Mouse (Mus musculus): ENCODE measurements around the gene Daam1. TPM values are rescaled to one million over a fixed set of nuclear protein-coding genes. Genes with fewer than 3 reads are reported as not detected.

Daam1 gene
- polyA plus RNA-seq, 1 experiment from 2014 or later = 10.4 TPM

DNA sequence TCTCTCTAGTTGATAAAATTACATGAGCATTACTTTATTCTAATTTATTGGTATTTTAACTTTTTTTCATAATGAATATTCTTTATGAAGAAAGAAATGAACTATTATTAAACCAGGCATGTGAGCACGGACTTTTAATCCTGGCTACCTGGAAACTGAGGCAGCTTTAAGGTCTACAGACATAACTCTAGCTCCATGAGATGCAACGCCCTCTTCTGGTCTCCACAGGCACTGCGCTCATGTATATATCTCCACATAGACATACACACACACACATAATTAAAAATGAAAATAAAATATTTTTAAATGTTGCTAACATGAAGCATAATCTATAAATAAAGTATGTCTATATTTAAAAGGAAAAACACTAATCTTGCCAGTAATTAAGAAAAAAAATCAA lies 21.3 kb upstream of the Daam1 start:
- Histone ChIP-seq H3K36me3 (no peaks in the 10 kb centered on the region), H3K9me3 (no peaks in the 10 kb centered on the region), H3K4me3 (no peak overlapping the region), H3K27me3 (no peaks in the 10 kb centered on the region), H3K9ac (no peak overlapping the region), H3K27ac (no peak overlapping the region), H3K4me2 (no peak overlapping the region), H3K4me1 (no peaks in the 10 kb centered on the region; the same call in 1 of the 2 replicates)
- WGBS = 87% methylated on average over 3 of the region's 3 CpGs
- ATAC-seq (ENCODE audit: insufficient number of reproducible peaks, insufficient read depth, low FRiP score, low TSS enrichment, low read depth) = no peak

DNA sequence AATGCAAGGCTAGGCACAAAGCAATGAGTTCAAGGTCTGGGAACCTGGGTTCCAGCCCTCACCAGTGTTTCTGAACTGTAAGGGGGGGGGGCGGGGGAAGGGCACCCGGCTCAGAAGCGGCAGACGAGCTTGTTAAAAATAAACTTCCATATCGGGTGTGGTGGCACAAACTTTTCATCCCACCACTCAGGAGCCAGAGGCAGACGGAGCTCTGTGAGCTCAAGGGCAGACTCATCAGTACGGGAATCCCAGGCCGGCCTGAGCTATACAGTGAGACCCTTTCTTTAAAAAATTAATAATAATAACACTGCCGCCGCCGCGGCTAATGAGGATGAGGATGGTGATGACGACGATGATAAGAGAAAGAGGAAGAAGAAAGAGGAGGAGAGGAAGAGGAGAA lies 18.3 kb upstream of the Daam1 start:
- H3K9ac ChIP-seq = no peak overlapping the region
- ATAC-seq (ENCODE audit: insufficient number of reproducible peaks, insufficient read depth, low FRiP score, low TSS enrichment, low read depth) = no peak
- no peak overlapping the region for H3K27ac ChIP-seq
- H3K4me1 ChIP-seq = no peaks in the 10 kb centered on the region; the same call in 1 of the 2 replicates
- no peaks in the 10 kb centered on the region for H3K36me3 ChIP-seq
- 88% methylated on average over 14 of the region's 14 CpGs for WGBS
- no peaks in the 10 kb centered on the region for H3K9me3 ChIP-seq
- H3K27me3 ChIP-seq = no peaks in the 10 kb centered on the region
- H3K4me2 ChIP-seq = no peak overlapping the region
- no peak overlapping the region for H3K4me3 ChIP-seq

GRCm38 (mm10) chr12:71813251-71813650 lies 17.6 kb upstream of the Daam1 start:
- WGBS = 86% methylated on average over 9 of the region's 9 CpGs
- no peak overlapping the region for H3K27ac ChIP-seq
- ATAC-seq (ENCODE audit: insufficient number of reproducible peaks, insufficient read depth, low FRiP score, low TSS enrichment, low read depth) = no peak
- H3K27me3 ChIP-seq = no peaks in the 10 kb centered on the region
- H3K9me3 ChIP-seq = no peaks in the 10 kb centered on the region
- no peak overlapping the region for H3K4me3 ChIP-seq
- no peak overlapping the region for H3K9ac ChIP-seq
- no peak overlapping the region for H3K4me2 ChIP-seq
- H3K36me3 ChIP-seq = no peaks in the 10 kb centered on the region
- no peaks in the 10 kb centered on the region for H3K4me1 ChIP-seq

DNA sequence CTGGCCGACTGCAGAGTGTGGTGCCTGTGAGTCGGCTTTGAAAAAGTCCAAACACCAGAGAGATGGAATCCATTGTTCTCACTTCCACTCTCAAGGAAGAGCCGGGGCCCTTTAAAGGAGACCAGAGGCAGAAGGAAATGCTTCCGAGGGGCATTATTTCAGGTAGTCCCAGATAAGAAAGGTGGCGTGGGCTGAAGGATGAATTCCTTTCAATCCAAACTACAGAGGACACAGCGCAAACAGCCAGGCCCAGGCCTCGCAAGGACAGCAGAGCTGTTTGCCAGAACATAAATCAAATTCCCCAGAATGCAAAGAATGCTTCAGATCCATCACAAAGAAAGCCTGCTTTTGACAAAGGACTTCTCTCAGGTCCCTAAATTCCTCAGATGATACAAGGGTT lies 17.1 kb upstream of the Daam1 start:
- Histone ChIP-seq H3K4me1 (no peaks in the 10 kb centered on the region), H3K27ac (no peak overlapping the region), H3K9ac (no peak overlapping the region), H3K4me3 (no peak overlapping the region), H3K27me3 (no peaks in the 10 kb centered on the region), H3K4me2 (no peak overlapping the region), H3K36me3 (no peaks in the 10 kb centered on the region), H3K9me3 (no peaks in the 10 kb centered on the region)
- 64% methylated on average over 7 of the region's 7 CpGs for WGBS
- no peak for ATAC-seq (ENCODE audit: insufficient number of reproducible peaks, insufficient read depth, low FRiP score, low TSS enrichment, low read depth)

DNA sequence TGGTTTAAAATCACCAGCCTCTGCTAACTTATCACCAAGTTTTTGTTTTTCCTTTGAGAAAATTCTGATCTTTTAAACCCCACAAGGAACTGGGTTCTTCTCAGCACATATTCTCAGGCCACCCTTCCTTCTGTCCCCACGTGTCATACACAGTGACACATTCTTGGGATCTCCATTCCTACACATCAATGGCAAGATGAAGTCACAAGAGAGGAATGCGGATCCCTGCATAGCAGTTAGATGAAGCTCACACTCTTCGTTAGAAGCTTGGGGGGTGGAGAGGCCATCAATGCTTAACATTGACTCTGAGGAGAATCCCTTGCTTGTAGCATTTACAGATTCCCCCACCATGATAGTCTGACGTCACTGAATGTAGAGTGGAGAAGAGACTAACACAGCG lies 10.8 kb upstream of the Daam1 start:
- Histone ChIP-seq H3K9me3 (no peaks in the 10 kb centered on the region), H3K4me1 (0 out of 2 replicates have a peak, but pooled peaks cover 4% of the 10 kb centered on the region), H3K4me2 (no peak overlapping the region), H3K36me3 (no peaks in the 10 kb centered on the region), H3K9ac (no peak overlapping the region), H3K27ac (no peak overlapping the region), H3K4me3 (no peak overlapping the region), H3K27me3 (no peaks in the 10 kb centered on the region)
- 84% methylated on average over 5 of the region's 5 CpGs for WGBS
- no peak for ATAC-seq (ENCODE audit: insufficient number of reproducible peaks, insufficient read depth, low FRiP score, low TSS enrichment, low read depth)

DNA sequence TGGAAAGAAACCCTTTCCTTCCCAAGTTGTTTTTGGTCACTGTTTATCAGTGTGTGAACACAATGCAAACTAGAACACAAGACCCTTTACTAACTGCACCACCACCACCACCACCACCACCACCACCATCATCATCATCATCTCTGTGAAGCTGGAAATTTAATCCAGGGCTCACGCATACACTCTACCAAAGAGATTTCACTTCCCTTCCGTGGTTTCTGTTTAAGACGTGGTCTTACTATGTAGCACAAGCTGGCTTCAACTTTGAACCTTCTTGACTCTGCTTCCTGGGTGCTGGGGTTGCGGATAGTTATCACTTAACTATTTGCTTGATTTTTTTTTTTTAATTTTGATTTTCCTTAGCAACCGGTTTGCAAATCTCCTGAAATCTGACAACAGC lies 9.6 kb upstream of the Daam1 start:
- no peak for ATAC-seq (ENCODE audit: insufficient number of reproducible peaks, insufficient read depth, low FRiP score, low TSS enrichment, low read depth)
- H3K9me3 ChIP-seq = no peaks in the 10 kb centered on the region
- H3K4me2 ChIP-seq = no peak overlapping the region
- H3K27ac ChIP-seq = no peak overlapping the region
- no peak overlapping the region for H3K4me3 ChIP-seq
- 80% methylated on average over 5 of the region's 5 CpGs for WGBS
- 0 out of 2 replicates have a peak, but pooled peaks cover 4% of the 10 kb centered on the region for H3K4me1 ChIP-seq
- H3K36me3 ChIP-seq = no peaks in the 10 kb centered on the region
- H3K27me3 ChIP-seq = no peaks in the 10 kb centered on the region
- no peak overlapping the region for H3K9ac ChIP-seq

- H3K27me3 ChIP-seq = no peaks in the 10 kb centered on the region
- no peaks in the 10 kb centered on the region for H3K36me3 ChIP-seq
- WGBS = 85% methylated on average over 8 of the region's 8 CpGs
- no peak overlapping the region for H3K4me2 ChIP-seq
- no peak overlapping the region for H3K4me3 ChIP-seq
- H3K4me1 ChIP-seq = 0 out of 2 replicates have a peak, but pooled peaks cover 4% of the 10 kb centered on the region
- no peak for ATAC-seq (ENCODE audit: insufficient number of reproducible peaks, insufficient read depth, low FRiP score, low TSS enrichment, low read depth)
- H3K9ac ChIP-seq = no peak overlapping the region
- no peak overlapping the region for H3K27ac ChIP-seq
- H3K9me3 ChIP-seq = no peaks in the 10 kb centered on the region
Measured at GRCm38 (mm10) chr12:71821743-71822142, 9.1 kb upstream of the Daam1 start.

DNA sequence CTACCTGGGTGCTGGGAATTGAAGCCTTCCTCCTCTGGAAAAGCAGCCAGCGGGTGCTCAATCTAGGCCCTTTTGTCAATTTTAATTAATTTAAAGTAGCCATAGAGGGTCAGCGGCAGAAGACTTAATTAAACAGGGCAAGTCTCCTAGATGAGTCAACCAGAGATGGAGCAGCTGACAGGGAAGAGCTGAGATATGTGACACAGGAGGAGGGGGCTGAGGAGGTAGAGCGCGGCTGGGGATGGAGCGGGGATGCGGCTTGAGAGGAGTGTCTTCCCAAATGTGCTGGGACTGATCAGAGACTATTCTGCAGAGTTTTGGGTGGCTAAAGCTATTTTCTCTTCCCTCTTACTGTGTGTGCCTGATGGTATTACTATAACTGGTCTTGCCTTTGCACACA lies 6.0 kb upstream of the Daam1 start:
- H3K27me3 ChIP-seq = no peaks in the 10 kb centered on the region
- no peak overlapping the region for H3K27ac ChIP-seq
- ATAC-seq (ENCODE audit: insufficient number of reproducible peaks, insufficient read depth, low FRiP score, low TSS enrichment, low read depth) = no peak
- H3K9me3 ChIP-seq = no peaks in the 10 kb centered on the region
- no peaks in the 10 kb centered on the region for H3K36me3 ChIP-seq
- 66% methylated on average over 6 of the region's 6 CpGs for WGBS
- H3K9ac ChIP-seq = no peak overlapping the region
- H3K4me1 ChIP-seq = peaks cover 4% of the 10 kb centered on the region; the same call in 1 of the 2 replicates
- no peak overlapping the region for H3K4me2 ChIP-seq
- no peak overlapping the region for H3K4me3 ChIP-seq

- Histone ChIP-seq H3K9me3 (no peaks in the 10 kb centered on the region), H3K4me3 (peak overlapping the region; percentile 87), H3K27ac (no peak overlapping the region), H3K4me1 (peaks cover 27% of the 10 kb centered on the region), H3K4me2 (peak overlapping the region; percentile 61), H3K36me3 (no peaks in the 10 kb centered on the region), H3K9ac (peak overlapping the region; percentile 74), H3K27me3 (no peaks in the 10 kb centered on the region)
- no peak for ATAC-seq (ENCODE audit: insufficient number of reproducible peaks, insufficient read depth, low FRiP score, low TSS enrichment, low read depth)
- WGBS = 12% methylated on average over 10 of the region's 10 CpGs
Measured at GRCm38 (mm10) chr12:71830139-71830538, 739 bp upstream of the Daam1 start.

DNA sequence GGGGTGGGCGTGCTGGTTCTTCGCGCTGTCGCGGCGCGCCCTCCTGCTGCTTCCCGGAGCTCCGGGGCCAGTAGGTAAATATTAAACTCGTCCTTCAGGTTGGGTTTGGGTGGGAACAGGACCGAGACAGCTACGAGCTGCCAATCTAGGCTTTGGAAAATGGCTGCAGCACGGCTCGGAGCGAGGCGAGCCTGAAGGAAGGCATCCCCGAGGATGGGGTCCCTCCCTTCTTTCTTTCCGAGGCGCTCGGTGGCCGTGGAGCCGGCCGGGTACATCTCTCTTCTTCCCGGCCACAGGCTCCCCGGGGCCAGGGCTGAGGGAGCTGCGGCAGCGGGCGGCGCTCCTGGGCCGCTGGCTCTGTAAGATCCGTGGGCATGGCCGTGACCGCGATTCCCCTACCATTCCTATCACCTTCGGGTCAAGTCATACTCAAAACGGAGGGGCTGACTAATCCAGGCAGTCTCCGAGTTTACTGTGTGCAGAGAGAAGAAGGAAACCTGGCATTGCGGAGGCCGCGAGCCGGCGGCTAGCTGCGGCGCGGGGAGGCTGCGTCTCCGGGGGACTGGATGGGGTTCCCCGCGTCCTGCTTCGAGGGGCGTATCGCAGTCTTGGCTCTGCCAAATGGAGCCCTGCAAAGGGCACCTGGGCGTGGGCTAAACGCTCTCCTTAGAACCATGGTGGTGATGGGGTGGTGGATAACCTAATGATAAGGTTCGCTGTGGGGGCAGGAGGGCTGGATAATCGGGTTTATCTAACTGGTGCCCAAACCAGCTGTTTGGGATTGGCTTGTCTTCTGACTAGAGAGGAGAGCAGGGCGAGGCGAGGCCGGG lies 595 bp downstream of the Daam1 start:
- Histone ChIP-seq H3K9ac (peak overlapping the region; percentile 88), H3K4me3 (peak overlapping the region; percentile 87), H3K4me2 (peak overlapping the region; percentile 95), H3K36me3 (no peaks in the 10 kb centered on the region), H3K27me3 (no peaks in the 10 kb centered on the region), H3K4me1 (peaks cover 36% of the 10 kb centered on the region), H3K9me3 (no peaks in the 10 kb centered on the region), H3K27ac (peak overlapping the region; percentile 93)
- 0% methylated on average over 57 of the region's 59 CpGs for WGBS
- peak; percentile 44 for ATAC-seq (ENCODE audit: insufficient number of reproducible peaks, insufficient read depth, low FRiP score, low TSS enrichment, low read depth)

- Histone ChIP-seq H3K4me2 (peak overlapping the region; percentile 95), H3K4me3 (peak overlapping the region; percentile 87), H3K9me3 (no peaks in the 10 kb centered on the region), H3K27ac (peak overlapping the region; percentile 93), H3K36me3 (no peaks in the 10 kb centered on the region), H3K27me3 (no peaks in the 10 kb centered on the region), H3K9ac (peak overlapping the region; percentile 88), H3K4me1 (peaks cover 44% of the 10 kb centered on the region)
- under 1% methylated on average over 12 of the region's 12 CpGs for WGBS
- ATAC-seq (ENCODE audit: insufficient number of reproducible peaks, insufficient read depth, low FRiP score, low TSS enrichment, low read depth) = no peak
Measured at GRCm38 (mm10) chr12:71832225-71832624, 1.3 kb downstream of the Daam1 start.

DNA sequence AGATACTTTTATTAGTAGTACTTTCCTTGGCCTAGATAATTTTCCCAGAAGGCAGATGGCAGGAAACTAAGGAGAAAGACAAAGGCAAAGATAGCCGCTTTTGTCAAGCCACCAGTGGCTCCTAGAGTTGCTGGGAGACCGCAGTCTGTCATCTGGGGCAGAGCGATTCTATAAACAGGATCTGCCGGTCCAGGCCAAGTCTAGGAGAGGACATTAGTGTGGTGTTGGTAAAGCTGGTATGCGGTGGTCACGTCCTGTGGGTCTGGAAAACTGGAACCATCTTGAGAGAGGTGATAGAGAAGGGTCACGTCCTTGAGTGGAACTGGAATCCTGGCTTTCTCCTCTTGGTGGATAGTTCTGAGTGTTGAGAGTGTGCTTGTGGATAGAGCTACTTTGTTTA lies 3.2 kb downstream of the Daam1 start:
- Histone ChIP-seq H3K36me3 (no peaks in the 10 kb centered on the region), H3K4me3 (no peak overlapping the region), H3K4me2 (no peak overlapping the region), H3K27me3 (no peaks in the 10 kb centered on the region), H3K4me1 (peaks cover 58% of the 10 kb centered on the region), H3K27ac (no peak overlapping the region), H3K9ac (no peak overlapping the region), H3K9me3 (no peaks in the 10 kb centered on the region)
- 82% methylated on average over 7 of the region's 7 CpGs for WGBS
- ATAC-seq (ENCODE audit: insufficient number of reproducible peaks, insufficient read depth, low FRiP score, low TSS enrichment, low read depth) = no peak

Measured in embryonic facial prominence, embryonic 13.5 days (tissue).